Mouse (Mus musculus) liver, adult 2 months (tissue): ENCODE measurements around the gene Impg2.
A peak's percentile ranks its signal among the peaks of the same experiment; 100 is the strongest.

ENCODE experiments used
- CTCF ChIP-seq: fragments of 200-500 bp; IDR thresholded peaks from 2 replicates; pipeline ENCODE4 v1.5.1; 2011; ENCODE audit warnings: low read depth, low read length, control low read depth
- POLR2A ChIP-seq: fragments of 200-500 bp; IDR thresholded peaks from 2 replicates; pipeline ENCODE4 v1.6.1; 2011; ENCODE audit warnings: low read length, control low read depth; ENCODE audit not compliant: insufficient read depth; ENCODE audit errors: extremely low read depth

GRCm38 (mm10) chr16:56231300-56231699 lies 27.2 kb downstream of the Impg2 start:
- peak; percentile 61 for TF ChIP-seq CTCF
- no peak for TF ChIP-seq POLR2A
